Mouse (Mus musculus) MEL (cell line): Measurements from ENCODE around the gene Cenpa.

Experiments used
- CTCF ChIP-seq, 3 experiments: IDR thresholded peaks in 2 of 3; conservative IDR thresholded peaks in 1 of 3; 2 replicates each; pipeline ENCODE4 v1.5.1; 2011 to 2012; ENCODE audit warnings: low read length in 3 of 3, low read depth in 2 of 3, mild to moderate bottlenecking in 2 of 3, improper control_type of control experiment in 1 of 3, inconsistent platforms in 1 of 3, mixed read lengths in 1 of 3, moderate library complexity in 1 of 3; ENCODE audit not compliant: control insufficient read depth in 1 of 3, insufficient read depth in 1 of 3, poor library complexity in 1 of 3, severe bottlenecking in 1 of 3
- E2F4 ChIP-seq: IDR thresholded peaks from 2 replicates; pipeline ENCODE4 v1.6.1; 2011; ENCODE audit warnings: low read depth, low read length, improper control_type of control experiment, borderline replicate concordance
- ETS1 ChIP-seq: IDR thresholded peaks from 2 replicates; pipeline ENCODE4 v1.6.1; 2012; ENCODE audit warnings: low read depth, mild to moderate bottlenecking, inconsistent platforms, low read length, improper control_type of control experiment, moderate library complexity
- KAT2A ChIP-seq: conservative IDR thresholded peaks from 2 replicates; pipeline ENCODE4 v1.6.1; 2012; ENCODE audit warnings: low read depth, low read length, improper control_type of control experiment, inconsistent platforms
- MAFK ChIP-seq: IDR thresholded peaks from 2 replicates; pipeline ENCODE4 v1.6.1; 2011; ENCODE audit warnings: low read depth, mild to moderate bottlenecking, low read length, improper control_type of control experiment, borderline replicate concordance
- POLR2A ChIP-seq, 2 experiments: IDR thresholded peaks; 2 replicates each; pipeline ENCODE4 v1.6.1; 2011 to 2012; ENCODE audit warnings: low read length in 2 of 2, mild to moderate bottlenecking in 2 of 2, control low read depth in 1 of 2, improper control_type of control experiment in 1 of 2, low read depth in 1 of 2, moderate library complexity in 1 of 2; ENCODE audit not compliant: control insufficient read depth in 1 of 2, insufficient read depth in 1 of 2, poor library complexity in 1 of 2
- POLR2AphosphoS5 ChIP-seq: IDR thresholded peaks from 2 replicates; pipeline ENCODE4 v1.6.1; 2012; ENCODE audit warnings: low read depth, borderline replicate concordance, mild to moderate bottlenecking, inconsistent platforms, low read length, moderate library complexity, mixed read lengths
- TBP ChIP-seq: IDR thresholded peaks from 2 replicates; pipeline ENCODE4 v1.8.0; 2011; ENCODE audit warnings: low read depth, low read length, improper control_type of control experiment
- USF2 ChIP-seq, 2 experiments: IDR thresholded peaks; 2 replicates each; pipeline ENCODE4 v1.6.1; 2011 to 2012; ENCODE audit warnings: improper control_type of control experiment in 2 of 2, low read length in 2 of 2, borderline replicate concordance in 1 of 2, inconsistent platforms in 1 of 2, low read depth in 1 of 2, mild to moderate bottlenecking in 1 of 2; ENCODE audit not compliant: insufficient read depth in 1 of 2
- ZKSCAN1 ChIP-seq: IDR thresholded peaks from 2 replicates; pipeline ENCODE4 v1.6.1; 2012; ENCODE audit warnings: low read depth, mild to moderate bottlenecking, inconsistent platforms, low read length, improper control_type of control experiment, moderate library complexity

DNA sequence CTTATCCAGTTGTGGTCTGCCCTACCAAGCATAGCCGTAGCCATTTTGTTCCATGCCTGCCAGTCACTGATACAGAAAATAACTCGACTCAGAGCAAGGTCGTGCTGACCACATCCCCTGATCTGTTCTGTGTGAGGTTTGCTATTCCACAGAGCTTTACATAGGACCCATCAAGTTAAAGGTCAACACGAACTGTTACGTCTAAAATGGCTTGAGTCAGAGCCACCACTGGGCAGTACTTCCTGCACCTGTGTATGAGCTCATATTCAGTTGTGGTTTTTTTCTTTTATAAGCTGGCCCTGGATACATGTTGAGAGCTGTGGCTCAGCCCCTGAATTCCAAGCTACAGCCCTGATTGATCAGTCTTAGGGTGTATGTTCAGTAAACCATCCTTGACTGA, 13.0 kb downstream of the Cenpa start:
- no peak for TF ChIP-seq CTCF (IDR thresholded peaks at IDR 0.05 in 2 of 3, conservative IDR thresholded peaks at IDR 0.05 in 1 of 3; ENCODE audit: control insufficient read depth in 1 of 3, insufficient read depth in 1 of 3, low read depth in 2 of 3, low read length in 3 of 3, poor library complexity in 1 of 3, severe bottlenecking in 1 of 3)
- TF ChIP-seq POLR2A (IDR thresholded peaks at IDR 0.05; ENCODE audit: control insufficient read depth in 1 of 2, insufficient read depth in 1 of 2, low read depth in 1 of 2, low read length in 2 of 2, poor library complexity in 1 of 2), result no peak
- TF ChIP-seq POLR2AphosphoS5, result no peak
- TF ChIP-seq MAFK, result no peak
- TF ChIP-seq KAT2A, result no peak
- no peak for TF ChIP-seq ZKSCAN1
- TF ChIP-seq USF2 (IDR thresholded peaks at IDR 0.05; ENCODE audit: borderline replicate concordance in 1 of 2, insufficient read depth in 1 of 2, low read depth in 1 of 2, low read length in 2 of 2), result no peak
- no peak for TF ChIP-seq TBP
- TF ChIP-seq ETS1, result no peak
- no peak for TF ChIP-seq E2F4
